In genomic region chr10:76551556-76551955, GRCm38 (mm10) we compare ENCODE assay signal across 40 mouse cellular contexts. TPM values are rescaled to one million over a fixed set of nuclear protein-coding genes. Genes with fewer than 3 reads are reported as not detected.
"Had no signal": no experiment of that assay in that cellular context is flagged by ENCODE, and none has a peak within 500 bp of the region (broad histone marks: within the 10 kb centered on the region; RNA-seq: fewer than 3 reads in every experiment).

No protein-coding gene starts in this region.

- H3K9me3 ChIP-seq: heart, embryonic 10.5 days; heart, embryonic 12.5 days; hindbrain, embryonic 10.5 days; hindbrain, embryonic 12.5 days; kidney, embryonic 15.5 days; limb, embryonic 10.5 days; limb, embryonic 12.5 days; liver, embryonic 13.5 days; liver, embryonic 15.5 days had no signal

- H3K4me1 ChIP-seq: heart, embryonic 10.5 days; heart, embryonic 12.5 days; hindbrain, embryonic 10.5 days; hindbrain, embryonic 12.5 days; kidney, embryonic 15.5 days; limb, embryonic 10.5 days; limb, embryonic 12.5 days; liver, embryonic 13.5 days; liver, embryonic 15.5 days had no signal

- H3K27me3 ChIP-seq: heart, embryonic 12.5 days; hindbrain, embryonic 12.5 days; kidney, embryonic 15.5 days; limb, embryonic 12.5 days; liver, embryonic 13.5 days; liver, embryonic 15.5 days had no signal

- ATAC-seq: hindbrain, embryonic 16.5 days; intestine, embryonic 16.5 days had no signal

- H3K4me2 ChIP-seq: heart, embryonic 12.5 days; hindbrain, embryonic 12.5 days; hindbrain, embryonic 14.5 days; kidney, embryonic 15.5 days; limb, embryonic 12.5 days; liver, embryonic 13.5 days; liver, embryonic 15.5 days had no signal

- H3K4me3 ChIP-seq: heart, embryonic 10.5 days; heart, embryonic 12.5 days; hindbrain, embryonic 10.5 days; hindbrain, embryonic 12.5 days; kidney, embryonic 15.5 days; limb, embryonic 10.5 days; limb, embryonic 12.5 days; liver, embryonic 13.5 days; liver, embryonic 15.5 days had no signal

- DNase-seq: gastrocnemius, postnatal 10 days; gastrocnemius, postnatal 25 days; heart, adult 18-20 months; heart, postnatal 10 days; heart, postnatal 4 days; kidney, adult 11 months; kidney, adult 2 months; kidney, adult 9 months; kidney, postnatal 14 days; kidney, postnatal 36 days; layer of hippocampus, adult 9-11 months; layer of hippocampus, postnatal 36 days; liver, embryonic 13.5 days had no signal

- H3K9ac ChIP-seq: heart, embryonic 12.5 days; hindbrain, embryonic 12.5 days; hindbrain, embryonic 14.5 days; kidney, embryonic 15.5 days; limb, embryonic 12.5 days; liver, embryonic 13.5 days; liver, embryonic 15.5 days had no signal

- H3K27ac ChIP-seq: heart, embryonic 10.5 days; hindbrain, embryonic 10.5 days; hindbrain, embryonic 12.5 days; hindbrain, embryonic 14.5 days; kidney, embryonic 15.5 days; kidney, postnatal 0 days; limb, embryonic 10.5 days; limb, embryonic 12.5 days; liver, embryonic 13.5 days; liver, embryonic 15.5 days had no signal

RNA-seq across cellular contexts. Expression of gene Spatc1l, which starts 10.5 kb away (rescaled TPM):
- total RNA-seq: gastrocnemius, adult 18-20 months; gastrocnemius, postnatal 10 days; gastrocnemius, postnatal 25 days; gastrocnemius, postnatal 4 days; granulocyte monocyte progenitor cell, adult 5-6 weeks; heart, adult 18-20 months; heart, adult 8-10 months; heart, postnatal 10 days; heart, postnatal 25 days; heart, postnatal 4 days; layer of hippocampus, adult 18-20 months; layer of hippocampus, adult 8-10 months; layer of hippocampus, postnatal 14 days; layer of hippocampus, postnatal 36 days; left cerebral cortex, adult 18-20 months; left cerebral cortex, adult 8-10 months; left cerebral cortex, postnatal 10 days; left cerebral cortex, postnatal 25 days; liver, adult 2 months had no signal
- polyA plus RNA-seq: heart, embryonic 12.5 days; heart, embryonic 14.5 days; hindbrain, embryonic 10.5 days; hindbrain, embryonic 12.5 days; hindbrain, embryonic 14.5 days; hindbrain, embryonic 16.5 days; intestine, embryonic 16.5 days; kidney, embryonic 15.5 days; kidney, postnatal 0 days; limb, embryonic 10.5 days; limb, embryonic 12.5 days; liver, embryonic 13.5 days; liver, embryonic 15.5 days had no signal

RNA-seq across cellular contexts. Expression of gene Ftcd, which starts 23.9 kb away (rescaled TPM):
- total RNA-seq: gastrocnemius, postnatal 10 days; gastrocnemius, postnatal 25 days; granulocyte monocyte progenitor cell, adult 5-6 weeks; heart, adult 18-20 months; heart, adult 8-10 months; heart, postnatal 25 days; layer of hippocampus, adult 18-20 months; layer of hippocampus, postnatal 14 days; layer of hippocampus, postnatal 36 days; left cerebral cortex, postnatal 10 days had no signal
- polyA plus RNA-seq: hindbrain, embryonic 10.5 days; hindbrain, embryonic 12.5 days; hindbrain, embryonic 14.5 days; large intestine, adult 2 months; limb, embryonic 10.5 days; limb, embryonic 12.5 days had no signal
